Comparison of ENCODE assay signal across 16 mouse cellular contexts in genomic region chr10:108668944-108669343, GRCm38 (mm10). TPM values are rescaled to one million over a fixed set of nuclear protein-coding genes. Genes with fewer than 3 reads are reported as not detected.
"Had no signal": no experiment of that assay in that cellular context is flagged by ENCODE, and none has a peak within 500 bp of the region (broad histone marks: within the 10 kb centered on the region; RNA-seq: fewer than 3 reads in every experiment).

No protein-coding gene starts in this region.

- H3K4me3 ChIP-seq: neural tube, embryonic 15.5 days; stomach, embryonic 15.5 days had no signal

- H3K27ac ChIP-seq: neural tube, embryonic 15.5 days; stomach, embryonic 15.5 days; stomach, postnatal 0 days had no signal

- DNase-seq: retina, postnatal 1 day; right cerebral cortex, adult 18-20 months; right cerebral cortex, postnatal 14 days; right cerebral cortex, postnatal 25 days; right cerebral cortex, postnatal 4 days; spleen, adult 18-20 months; thymus, adult 18-20 months; thymus, adult 2 months; thymus, postnatal 14 days; thymus, postnatal 25 days; thymus, postnatal 36 days; thymus, postnatal 4 days had no signal

RNA-seq across cellular contexts. Expression of gene Gm5136, which starts 31.0 kb away (rescaled TPM):
- total RNA-seq: neutrophil, adult 5-6 weeks had no signal
